Mouse (Mus musculus) layer of hippocampus, adult 18-20 months (tissue): ENCODE measurements at regions not wholly inside any gene's neighbourhood (a gene's known extent, or its start where the extent isn't known, plus 50 kb on each side); places are given as distances from the start of the nearest gene placed in this dataset.

Experiments
- DNase-seq, 2 experiments: peaks; one replicate each; pipeline ENCODE4 v3.0.0; 2022; ENCODE audit warnings: low spot score in 2 of 2

- DNase-seq: no peak
Measured at GRCm38 (mm10) chr2:48617141-48617699, 196.7 kb upstream of the Acvr2a start.

GRCm38 (mm10) chr2:48619042-48619441 lies 194.9 kb upstream of the Acvr2a start:
- DNase-seq: no peak

GRCm38 (mm10) chr2:48620815-48621214 lies 193.1 kb upstream of the Acvr2a start:
- DNase-seq: no peak

- DNase-seq: no peak
Measured at GRCm38 (mm10) chr2:48622316-48622715, 191.6 kb upstream of the Acvr2a start.

- DNase-seq: no peak
Measured at GRCm38 (mm10) chr2:48624040-48624439, 189.9 kb upstream of the Acvr2a start.

- no peak for DNase-seq
Measured at GRCm38 (mm10) chr2:48624461-48624860, 189.4 kb upstream of the Acvr2a start.

- DNase-seq: peak; percentile 29 to 72
Measured at GRCm38 (mm10) chr2:48627011-48627410, 186.9 kb upstream of the Acvr2a start.

GRCm38 (mm10) chr2:48629106-48630050 lies 184.5 kb upstream of the Acvr2a start:
- DNase-seq: no peak

- no peak for DNase-seq
Measured at GRCm38 (mm10) chr2:48634456-48635174, 179.3 kb upstream of the Acvr2a start.

GRCm38 (mm10) chr2:48636108-48636507 lies 177.8 kb upstream of the Acvr2a start:
- no peak for DNase-seq

- no peak for DNase-seq
Measured at GRCm38 (mm10) chr2:48644114-48644513, 169.8 kb upstream of the Acvr2a start.

GRCm38 (mm10) chr2:48650281-48650680 lies 163.6 kb upstream of the Acvr2a start:
- no peak for DNase-seq

- no peak for DNase-seq
Measured at GRCm38 (mm10) chr2:48661222-48661621, 152.7 kb upstream of the Acvr2a start.

GRCm38 (mm10) chr2:48665103-48665502 lies 148.8 kb upstream of the Acvr2a start:
- DNase-seq: no peak

GRCm38 (mm10) chr2:48689098-48689497 lies 124.8 kb upstream of the Acvr2a start:
- no peak for DNase-seq

GRCm38 (mm10) chr2:48694509-48694908 lies 119.4 kb upstream of the Acvr2a start:
- no peak for DNase-seq

- DNase-seq: no peak
Measured at GRCm38 (mm10) chr2:48700886-48701285, 113.0 kb upstream of the Acvr2a start.

- DNase-seq: no peak
Measured at GRCm38 (mm10) chr2:48705103-48705804, 108.7 kb upstream of the Acvr2a start.

GRCm38 (mm10) chr2:48705805-48706150 lies 108.1 kb upstream of the Acvr2a start:
- DNase-seq: no peak

GRCm38 (mm10) chr2:48706188-48706587 lies 107.7 kb upstream of the Acvr2a start:
- DNase-seq: no peak

- DNase-seq: no peak
Measured at GRCm38 (mm10) chr2:48716206-48716605, 97.7 kb upstream of the Acvr2a start.
